Mouse (Mus musculus): Measurements from ENCODE around the gene Zfp804a. TPM values are rescaled to one million over a fixed set of nuclear protein-coding genes. Genes with fewer than 3 reads are reported as not detected.
A peak's percentile ranks its signal among the peaks of the same experiment; 100 is the strongest.

Gene Zfp804a
- polyA plus RNA-seq (2015; fragmentation: Nextera tagmentation; extraction: Ambion mirVana): 2.5 and 3.4 TPM in 2 replicates

GRCm38 (mm10) chr2:82053185-82053891 lies at the start of gene Zfp804a:
Gene Zfp804a (plus strand): TSS chr2:82053222.
- H3K27me3 ChIP-seq (replicated peaks): peaks cover 22% of the 10 kb centered on the region
- peaks cover 12% of the 10 kb centered on the region; the same call in 1 of the 2 replicates for H3K4me1 ChIP-seq (replicated peaks)
- peak within 1 kb of the TSS; percentile 39 for H3K9ac ChIP-seq
- peak within 1 kb of the TSS; percentile 52 for H3K4me3 ChIP-seq (replicated peaks)
- peak within 1 kb of the TSS; percentile 90 for H3K4me2 ChIP-seq (replicated peaks)
- peak; percentile 83 for ATAC-seq
- no peaks in the 10 kb centered on the region for H3K36me3 ChIP-seq
- H3K27ac ChIP-seq: no peak within 1 kb of the TSS
- WGBS: 0% methylated on average over 69 of the region's 82 CpGs
- H3K9me3 ChIP-seq: no peaks in the 10 kb centered on the region

GRCm38 (mm10) chr2:82051635-82052034 lies 1.4 kb upstream of the Zfp804a start:
- H3K27ac ChIP-seq: no peak overlapping the region
- peaks cover 12% of the 10 kb centered on the region; the same call in 1 of the 2 replicates for H3K4me1 ChIP-seq (replicated peaks)
- H3K36me3 ChIP-seq: no peaks in the 10 kb centered on the region
- H3K9me3 ChIP-seq: no peaks in the 10 kb centered on the region
- no peak overlapping the region for H3K4me2 ChIP-seq (replicated peaks)
- ATAC-seq: no peak
- H3K9ac ChIP-seq: no peak overlapping the region
- H3K27me3 ChIP-seq (replicated peaks): peaks cover 22% of the 10 kb centered on the region
- 67% methylated on average over 4 of the region's 4 CpGs for WGBS
- H3K4me3 ChIP-seq (replicated peaks): no peak overlapping the region

GRCm38 (mm10) chr2:82052338-82053184 lies 461 bp upstream of the Zfp804a start:
- Histone ChIP-seq H3K9ac (peak overlapping the region; percentile 39), H3K27ac (no peak overlapping the region), H3K4me3 (replicated peaks) (peak overlapping the region; percentile 52), H3K9me3 (no peaks in the 10 kb centered on the region), H3K4me1 (replicated peaks) (peaks cover 12% of the 10 kb centered on the region; the same call in 1 of the 2 replicates), H3K27me3 (replicated peaks) (peaks cover 22% of the 10 kb centered on the region), H3K4me2 (replicated peaks) (peak overlapping the region; percentile 90), H3K36me3 (no peaks in the 10 kb centered on the region)
- 3% methylated on average over 34 of the region's 34 CpGs for WGBS
- peak; percentile 10; the same call in 1 of the 2 replicates for ATAC-seq

GRCm38 (mm10) chr2:82054446-82054845 lies 1.4 kb downstream of the Zfp804a start:
- Histone ChIP-seq H3K9me3 (no peaks in the 10 kb centered on the region), H3K27ac (no peak overlapping the region), H3K9ac (no peak overlapping the region), H3K36me3 (no peaks in the 10 kb centered on the region), H3K27me3 (replicated peaks) (peaks cover 22% of the 10 kb centered on the region), H3K4me3 (replicated peaks) (peak overlapping the region; percentile 52; the same call in 1 of the 2 replicates), H3K4me2 (replicated peaks) (peak overlapping the region; percentile 90), H3K4me1 (replicated peaks) (peaks cover 12% of the 10 kb centered on the region; the same call in 1 of the 2 replicates)
- WGBS: 66% methylated on average over 4 of the region's 4 CpGs
- no peak for ATAC-seq

- WGBS: 28% methylated on average over 5 of the region's 5 CpGs
- Histone ChIP-seq H3K9me3 (no peaks in the 10 kb centered on the region), H3K9ac (no peak overlapping the region), H3K4me2 (replicated peaks) (no peak overlapping the region), H3K36me3 (no peaks in the 10 kb centered on the region), H3K27me3 (replicated peaks) (no peaks in the 10 kb centered on the region), H3K4me1 (replicated peaks) (no peaks in the 10 kb centered on the region), H3K27ac (no peak overlapping the region), H3K4me3 (replicated peaks) (no peak overlapping the region)
- no peak for ATAC-seq
Observed at GRCm38 (mm10) chr2:82064671-82065070, 11.6 kb downstream of the Zfp804a start.

GRCm38 (mm10) chr2:82067912-82068311 lies 14.9 kb downstream of the Zfp804a start:
- Histone ChIP-seq H3K9ac (no peak overlapping the region), H3K4me1 (replicated peaks) (no peaks in the 10 kb centered on the region), H3K4me2 (replicated peaks) (no peak overlapping the region), H3K9me3 (no peaks in the 10 kb centered on the region), H3K27me3 (replicated peaks) (no peaks in the 10 kb centered on the region), H3K4me3 (replicated peaks) (no peak overlapping the region), H3K27ac (no peak overlapping the region), H3K36me3 (no peaks in the 10 kb centered on the region)
- 88% methylated on average over 1 of the region's 1 CpGs for WGBS
- no peak for ATAC-seq

GRCm38 (mm10) chr2:82069172-82069571 lies 16.1 kb downstream of the Zfp804a start:
- 54% methylated on average over 1 of the region's 1 CpGs for WGBS
- Histone ChIP-seq H3K4me2 (replicated peaks) (no peak overlapping the region), H3K4me1 (replicated peaks) (no peaks in the 10 kb centered on the region)

DNA sequence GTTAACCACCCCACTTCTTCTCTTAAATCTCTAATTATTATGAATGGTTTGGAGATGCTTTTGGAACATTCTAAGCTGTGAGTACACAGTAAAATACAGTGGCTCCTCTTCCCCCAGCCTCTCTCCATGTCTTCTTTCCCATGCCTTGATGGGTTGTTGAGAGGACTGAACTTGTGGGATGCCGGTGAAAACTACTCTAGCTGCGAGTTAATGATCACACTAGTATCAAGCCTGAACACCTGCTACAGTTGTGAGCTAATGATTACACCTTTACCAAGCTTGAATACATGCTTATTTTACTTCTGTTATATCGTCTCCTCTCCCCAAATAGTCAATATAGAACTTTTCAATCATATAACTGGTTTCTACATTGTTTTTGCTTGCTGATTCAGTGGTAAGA lies 23.9 kb downstream of the Zfp804a start:
- Histone ChIP-seq H3K9ac (no peak overlapping the region), H3K27me3 (replicated peaks) (no peaks in the 10 kb centered on the region), H3K4me3 (replicated peaks) (no peak overlapping the region), H3K4me1 (replicated peaks) (no peaks in the 10 kb centered on the region), H3K4me2 (replicated peaks) (no peak overlapping the region), H3K27ac (no peak overlapping the region), H3K9me3 (no peaks in the 10 kb centered on the region), H3K36me3 (no peaks in the 10 kb centered on the region)
- WGBS: 79% methylated on average over 3 of the region's 3 CpGs
- ATAC-seq: no peak

More at GRCm38 (mm10) chr2:82069172-82069571, 16.1 kb downstream of the Zfp804a start:
- H3K36me3 ChIP-seq: no peaks in the 10 kb centered on the region
- H3K27ac ChIP-seq: no peak overlapping the region
- H3K27me3 ChIP-seq (replicated peaks): no peaks in the 10 kb centered on the region
- no peak overlapping the region for H3K4me3 ChIP-seq (replicated peaks)
- no peak overlapping the region for H3K9ac ChIP-seq
- no peaks in the 10 kb centered on the region for H3K9me3 ChIP-seq
- ATAC-seq: no peak

GRCm38 (mm10) chr2:82078287-82078994 lies 25.4 kb downstream of the Zfp804a start:
- Histone ChIP-seq H3K4me2 (replicated peaks) (no peak overlapping the region), H3K27me3 (replicated peaks) (no peaks in the 10 kb centered on the region), H3K9me3 (no peaks in the 10 kb centered on the region), H3K9ac (no peak overlapping the region), H3K4me1 (replicated peaks) (no peaks in the 10 kb centered on the region), H3K36me3 (no peaks in the 10 kb centered on the region), H3K4me3 (replicated peaks) (no peak overlapping the region), H3K27ac (no peak overlapping the region)
- WGBS: 78% methylated on average over 6 of the region's 6 CpGs
- ATAC-seq: no peak

- no peaks in the 10 kb centered on the region for H3K36me3 ChIP-seq
- ATAC-seq: no peak
- 40% methylated on average over 4 of the region's 4 CpGs for WGBS
- no peak overlapping the region for H3K4me2 ChIP-seq (replicated peaks)
- no peaks in the 10 kb centered on the region for H3K9me3 ChIP-seq
- H3K27me3 ChIP-seq (replicated peaks): no peaks in the 10 kb centered on the region
- H3K4me1 ChIP-seq (replicated peaks): no peaks in the 10 kb centered on the region
- no peak overlapping the region for H3K4me3 ChIP-seq (replicated peaks)
- H3K9ac ChIP-seq: no peak overlapping the region
- no peak overlapping the region for H3K27ac ChIP-seq
Observed at GRCm38 (mm10) chr2:82080678-82081077, 27.7 kb downstream of the Zfp804a start.

- Histone ChIP-seq H3K27me3 (replicated peaks) (no peaks in the 10 kb centered on the region), H3K9me3 (no peaks in the 10 kb centered on the region), H3K36me3 (no peaks in the 10 kb centered on the region), H3K9ac (no peak overlapping the region), H3K4me2 (replicated peaks) (no peak overlapping the region), H3K4me1 (replicated peaks) (no peaks in the 10 kb centered on the region), H3K27ac (no peak overlapping the region), H3K4me3 (replicated peaks) (no peak overlapping the region)
- ATAC-seq: no peak
- 90% methylated on average over 1 of the region's 1 CpGs for WGBS
Observed at GRCm38 (mm10) chr2:82113148-82113547, 60.1 kb downstream of the Zfp804a start.

DNA sequence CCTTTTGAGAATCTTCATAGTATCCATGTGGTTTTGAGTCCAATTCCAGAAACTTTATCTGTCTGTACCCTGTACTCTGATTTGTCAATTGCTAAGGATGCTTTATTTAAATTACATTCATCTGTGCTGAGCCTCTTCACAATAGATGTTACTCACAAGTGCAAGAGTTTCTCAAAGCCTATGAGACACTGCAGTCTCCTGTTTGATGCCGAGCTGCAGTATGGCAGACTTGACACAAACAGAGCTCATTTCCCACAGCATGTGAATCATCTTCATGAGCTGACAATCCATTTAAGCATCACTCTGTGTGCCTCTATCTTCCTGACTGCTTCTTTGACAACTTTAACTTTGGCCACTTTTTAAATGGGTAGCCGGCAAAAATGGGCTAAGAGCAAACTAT lies 60.6 kb downstream of the Zfp804a start:
- Histone ChIP-seq H3K36me3 (no peaks in the 10 kb centered on the region), H3K4me1 (replicated peaks) (no peaks in the 10 kb centered on the region), H3K9ac (no peak overlapping the region), H3K4me3 (replicated peaks) (no peak overlapping the region), H3K27me3 (replicated peaks) (no peaks in the 10 kb centered on the region), H3K27ac (no peak overlapping the region), H3K9me3 (no peaks in the 10 kb centered on the region), H3K4me2 (replicated peaks) (no peak overlapping the region)
- ATAC-seq: no peak
- whole genome bisulfite sequencing: 87% methylated on average over 2 of the region's 2 CpGs
